Mouse (Mus musculus): ENCODE results near the gene Rimklb.
"Not testable (repeated sequence)": the region's sequence is repeated elsewhere in the genome, so short reads cannot be mapped to it uniquely, and the experiment has no call there.

The Rimklb gene

GRCm38 (mm10) chr6:122495082-122495881 is 3.3 kb downstream of the Rimklb start:
- peak; percentile 62 for DNase-seq

GRCm38 (mm10) chr6:122493799-122494472 is 4.6 kb downstream of the Rimklb start:
- no peak for DNase-seq

- no peak for DNase-seq
Measured at GRCm38 (mm10) chr6:122492479-122492878, 6.1 kb downstream of the Rimklb start.

GRCm38 (mm10) chr6:122491557-122491956 is 7.0 kb downstream of the Rimklb start:
- peak; percentile 88 for DNase-seq

- no peak for DNase-seq
Measured at GRCm38 (mm10) chr6:122490929-122491512, 7.5 kb downstream of the Rimklb start.

- no peak for DNase-seq
Measured at GRCm38 (mm10) chr6:122486297-122487117, 12.1 kb downstream of the Rimklb start.

GRCm38 (mm10) chr6:122485401-122486296 is 12.9 kb downstream of the Rimklb start:
- DNase-seq = no peak

GRCm38 (mm10) chr6:122478062-122478461 is 20.5 kb downstream of the Rimklb start:
- no peak for DNase-seq

GRCm38 (mm10) chr6:122471461-122471860 is 27.1 kb downstream of the Rimklb start:
- not testable (repeated sequence) for DNase-seq

- DNase-seq = no peak
Measured at GRCm38 (mm10) chr6:122470240-122470639, 28.3 kb downstream of the Rimklb start.

- DNase-seq = no peak
Measured at GRCm38 (mm10) chr6:122469030-122469640, 29.4 kb downstream of the Rimklb start.

- no peak for DNase-seq
Measured at GRCm38 (mm10) chr6:122466092-122466713, 32.4 kb downstream of the Rimklb start.

GRCm38 (mm10) chr6:122458946-122459693 is 39.4 kb downstream of the Rimklb start:
- DNase-seq = no peak

- no peak for DNase-seq
Measured at GRCm38 (mm10) chr6:122447848-122448247, 50.7 kb downstream of the Rimklb start.

- DNase-seq = no peak
Measured at GRCm38 (mm10) chr6:122445215-122445614, 53.3 kb downstream of the Rimklb start.

- no peak for DNase-seq
Measured at GRCm38 (mm10) chr6:122440632-122441226, 57.8 kb downstream of the Rimklb start.

GRCm38 (mm10) chr6:122439249-122439648 is 59.3 kb downstream of the Rimklb start:
- no peak for DNase-seq

- no peak for DNase-seq
Measured at GRCm38 (mm10) chr6:122435270-122435669, 63.3 kb downstream of the Rimklb start.

- DNase-seq = no peak
Measured at GRCm38 (mm10) chr6:122427456-122427855, 71.1 kb downstream of the Rimklb start.

- no peak for DNase-seq
Measured at GRCm38 (mm10) chr6:122417015-122417414, 81.5 kb downstream of the Rimklb start.
